ENCODE assay signal across 26 mouse cellular contexts in genomic region chr1:30540088-30540698, GRCm38 (mm10).
DNase-seq lines count a peak whose midpoint lies in the region; ATAC-seq and TF ChIP-seq lines count a peak whose summit lies in the region.
"Had no signal": no experiment of that assay in that cellular context is flagged by ENCODE, and none has a peak within 500 bp of the region (broad histone marks: within the 10 kb centered on the region; RNA-seq: fewer than 3 reads in every experiment).

No protein-coding gene starts in this region.

- no peak for TF ChIP-seq EP300 in stomach, postnatal 0 days (optimal IDR thresholded peaks at IDR 0.05)

- no peak overlapping the region for H3K9ac ChIP-seq in kidney, embryonic 14.5 days (ENCODE audit: low read depth, low read length)
- H3K9ac ChIP-seq in stomach, embryonic 14.5 days (replicated peaks; ENCODE audit: low read depth, low read length): no peak overlapping the region
- H3K9ac ChIP-seq in stomach, postnatal 0 days (ENCODE audit: low read length): no peak overlapping the region
- H3K9ac ChIP-seq: embryonic facial prominence, embryonic 15.5 days; heart, embryonic 15.5 days; hindbrain, embryonic 14.5 days had no signal

- H3K4me3 ChIP-seq in kidney, embryonic 14.5 days (ENCODE audit: low read length): no peak overlapping the region
- H3K4me3 ChIP-seq in stomach, embryonic 14.5 days (ENCODE audit: low read depth, low read length): no peak overlapping the region
- no peak overlapping the region for H3K4me3 ChIP-seq in stomach, postnatal 0 days (ENCODE audit: low read depth, low read length)
- H3K4me3 ChIP-seq: embryonic facial prominence, embryonic 15.5 days; erythroblast, embryonic 14.5 days; forebrain, embryonic 10.5 days; heart, adult 2 months; heart, embryonic 15.5 days; hindbrain, embryonic 10.5 days had no signal

- H3K9me3 ChIP-seq in kidney, embryonic 14.5 days (ENCODE audit: control insufficient read depth, low read length): no peaks in the 10 kb centered on the region
- H3K9me3 ChIP-seq in stomach, embryonic 14.5 days (ENCODE audit: control insufficient read depth, low read depth, low read length): no peaks in the 10 kb centered on the region
- H3K9me3 ChIP-seq in stomach, postnatal 0 days (ENCODE audit: control insufficient read depth, low read length): no peaks in the 10 kb centered on the region
- H3K9me3 ChIP-seq: embryonic facial prominence, embryonic 15.5 days; forebrain, embryonic 10.5 days; heart, embryonic 15.5 days had no signal

- ATAC-seq in kidney, embryonic 14.5 days (ENCODE audit: low FRiP score, low TSS enrichment): peak; percentile 97
- 0 out of 2 replicates have a peak, but pooled peaks have one; percentile 42 for ATAC-seq in stomach, embryonic 14.5 days (ENCODE audit: insufficient number of reproducible peaks, insufficient read depth, low FRiP score, low read depth)
- ATAC-seq in stomach, postnatal 0 days (ENCODE audit: low FRiP score, low TSS enrichment): no peak
- ATAC-seq: CD4-positive, CD25-positive, alpha-beta regulatory T cell, adult 4 months; forebrain, embryonic 14.5 days had no signal

- no peak for DNase-seq in kidney, postnatal 14 days
- DNase-seq in stomach, postnatal 0 days (ENCODE audit: low spot score): no peak
- DNase-seq in kidney, postnatal 10 days: peak; percentile 5
- DNase-seq in frontal cortex, postnatal 25 days (ENCODE audit: low spot score in 2 of 2): no peak
- no peak for DNase-seq in cerebellum, postnatal 4 days (ENCODE audit: low spot score in 2 of 2)
- DNase-seq: adrenal gland, adult 8-10 months; adrenal gland, postnatal 36 days; B cell, adult 2 months; cerebellum, adult 2 months; cerebellum, postnatal 10 days; embryo, embryonic 11 days; gastrocnemius, postnatal 10 days; heart, adult 2 months; heart, postnatal 14 days had no signal

- no peaks in the 10 kb centered on the region for H3K36me3 ChIP-seq in kidney, embryonic 14.5 days (ENCODE audit: control insufficient read depth, insufficient read depth, low read length)
- H3K36me3 ChIP-seq in stomach, embryonic 14.5 days (ENCODE audit: control insufficient read depth, insufficient read depth, low read length): no peaks in the 10 kb centered on the region
- no peaks in the 10 kb centered on the region for H3K36me3 ChIP-seq in stomach, postnatal 0 days (ENCODE audit: control insufficient read depth, insufficient read depth, low read length)
- H3K36me3 ChIP-seq: embryonic facial prominence, embryonic 15.5 days; forebrain, embryonic 10.5 days; G1E; heart, embryonic 15.5 days; hindbrain, embryonic 10.5 days had no signal

- WGBS in kidney, embryonic 14.5 days: 54% methylated on average over 13 of the region's 13 CpGs
- WGBS in stomach, embryonic 14.5 days: 92% methylated on average over 13 of the region's 13 CpGs
- WGBS in stomach, postnatal 0 days: 90% methylated on average over 13 of the region's 13 CpGs

- no peak overlapping the region for H3K27ac ChIP-seq in kidney, embryonic 14.5 days (ENCODE audit: low read depth, low read length)
- H3K27ac ChIP-seq in stomach, embryonic 14.5 days (ENCODE audit: low read length): no peak overlapping the region
- no peak overlapping the region for H3K27ac ChIP-seq in stomach, postnatal 0 days (replicated peaks)
- H3K27ac ChIP-seq: embryonic facial prominence, embryonic 15.5 days; forebrain, embryonic 10.5 days; heart, adult 2 months; heart, embryonic 15.5 days; hindbrain, embryonic 10.5 days; hindbrain, embryonic 14.5 days had no signal

- H3K27me3 ChIP-seq in kidney, embryonic 14.5 days (ENCODE audit: control insufficient read depth, insufficient read depth, low read length): no peaks in the 10 kb centered on the region
- no peaks in the 10 kb centered on the region for H3K27me3 ChIP-seq in stomach, embryonic 14.5 days (ENCODE audit: control insufficient read depth, insufficient read depth, low read length)
- no peaks in the 10 kb centered on the region for H3K27me3 ChIP-seq in stomach, postnatal 0 days (ENCODE audit: control insufficient read depth, insufficient read depth, low read length)
- H3K27me3 ChIP-seq: embryonic facial prominence, embryonic 15.5 days; heart, embryonic 15.5 days had no signal

- no peak overlapping the region; the same call in 1 of the 2 replicates for H3K4me2 ChIP-seq in kidney, embryonic 14.5 days (replicated peaks; ENCODE audit: low read depth, low read length)
- H3K4me2 ChIP-seq in stomach, embryonic 14.5 days (replicated peaks; ENCODE audit: low read depth, low read length): no peak overlapping the region
- H3K4me2 ChIP-seq in stomach, postnatal 0 days (replicated peaks; ENCODE audit: low read depth): no peak overlapping the region
- H3K4me2 ChIP-seq: embryonic facial prominence, embryonic 15.5 days; heart, embryonic 11.5 days; heart, embryonic 15.5 days; hindbrain, embryonic 14.5 days had no signal

- TF ChIP-seq CTCF in stomach, postnatal 0 days (IDR thresholded peaks at IDR 0.05; ENCODE audit: low read depth): no peak

- H3K4me1 ChIP-seq in kidney, embryonic 14.5 days (ENCODE audit: control insufficient read depth, insufficient read depth, low read length): no peaks in the 10 kb centered on the region; the same call in 1 of the 2 replicates
- 0 out of 2 replicates have a peak, but pooled peaks cover 8% of the 10 kb centered on the region for H3K4me1 ChIP-seq in stomach, embryonic 14.5 days (ENCODE audit: control insufficient read depth, insufficient read depth, low read length)
- no peaks in the 10 kb centered on the region for H3K4me1 ChIP-seq in stomach, postnatal 0 days (replicated peaks; ENCODE audit: control insufficient read depth, insufficient read depth)
- H3K4me1 ChIP-seq: embryonic facial prominence, embryonic 15.5 days; forebrain, embryonic 10.5 days; heart, embryonic 15.5 days; hindbrain, embryonic 10.5 days had no signal
